ENCODE assay signal across 8 mouse cellular contexts in the genomic region with DNA sequence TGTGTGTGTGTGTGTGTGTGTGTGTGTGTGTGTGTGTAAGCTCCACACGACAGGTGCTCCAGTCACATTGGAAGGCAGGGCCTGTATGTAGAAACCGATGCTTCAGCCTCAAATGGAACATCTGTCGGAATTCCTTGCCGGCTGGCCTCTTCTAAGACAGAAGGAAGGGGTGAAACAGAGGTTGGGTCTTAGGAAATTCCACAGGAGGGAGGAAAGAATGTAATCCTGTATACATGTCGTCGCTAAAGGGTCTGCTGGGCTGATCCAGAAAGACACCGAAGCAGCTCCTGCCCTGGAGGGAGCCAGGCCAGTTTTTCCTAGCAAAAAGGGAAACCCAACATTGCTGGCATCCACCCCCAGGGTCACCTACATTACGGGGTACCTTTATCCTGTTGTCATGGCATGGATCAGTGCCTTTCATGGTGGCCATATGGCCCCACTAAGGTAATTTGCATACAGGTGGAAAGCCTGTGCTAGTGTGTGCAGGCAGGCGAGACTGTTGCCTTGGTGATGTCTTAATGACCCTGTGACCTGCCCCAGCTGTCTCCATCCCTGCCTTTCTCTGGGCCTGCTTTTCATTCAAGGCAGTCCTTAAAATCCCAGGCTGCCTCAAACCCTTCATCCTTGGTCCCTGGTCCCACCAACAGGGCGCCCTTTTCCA. TPM values are rescaled to one million over a fixed set of nuclear protein-coding genes. Genes with fewer than 3 reads are reported as not detected.
A peak's percentile ranks its signal among the peaks of the same experiment; 100 is the strongest.
DNase-seq lines count a peak whose midpoint lies in the region; ATAC-seq and TF ChIP-seq lines count a peak whose summit lies in the region.

No protein-coding gene starts in this region.

- no peak overlapping the region for H3K4me2 ChIP-seq in hindbrain, embryonic 16.5 days (ENCODE audit: low read length)
- H3K4me2 ChIP-seq in liver, embryonic 14.5 days (ENCODE audit: low read depth): peak overlapping the region; percentile 98

- TF ChIP-seq EP300 in liver, embryonic 14.5 days (IDR thresholded peaks at IDR 0.05; ENCODE audit: low read depth): no peak

- H3K9ac ChIP-seq in hindbrain, embryonic 16.5 days (ENCODE audit: low read depth, low read length): no peak overlapping the region
- peak overlapping the region; percentile 95 for H3K9ac ChIP-seq in liver, embryonic 14.5 days (replicated peaks)

- H3K9me3 ChIP-seq in hindbrain, embryonic 16.5 days (ENCODE audit: control insufficient read depth, low read length): no peaks in the 10 kb centered on the region
- no peaks in the 10 kb centered on the region for H3K9me3 ChIP-seq in liver, embryonic 14.5 days (ENCODE audit: control insufficient read depth, low read length)

- H3K36me3 ChIP-seq in thymus, adult 2 months (ENCODE audit: control insufficient read depth, insufficient read depth, low read length): peaks cover 25% of the 10 kb centered on the region
- peaks cover 8% of the 10 kb centered on the region; the same call in 1 of the 2 replicates for H3K36me3 ChIP-seq in hindbrain, embryonic 16.5 days (ENCODE audit: control insufficient read depth, insufficient read depth, low read length)
- H3K36me3 ChIP-seq in liver, embryonic 14.5 days (replicated peaks; ENCODE audit: control insufficient read depth, insufficient read depth, low read depth): peaks cover 73% of the 10 kb centered on the region
- peaks cover 21% of the 10 kb centered on the region for H3K36me3 ChIP-seq in spleen, adult 2 months (ENCODE audit: control insufficient read depth, insufficient read depth, low read length)

- peak; percentile 57 for ATAC-seq in hindbrain, embryonic 16.5 days
- ATAC-seq in liver, embryonic 14.5 days (ENCODE audit: insufficient read depth): no peak

- peak overlapping the region; percentile 31 for H3K27ac ChIP-seq in thymus, adult 2 months (ENCODE audit: control insufficient read depth, insufficient read depth, low read length)
- peak overlapping the region; percentile 7 for H3K27ac ChIP-seq in hindbrain, embryonic 16.5 days (ENCODE audit: low read depth, low read length)
- peak overlapping the region; percentile 90 for H3K27ac ChIP-seq in liver, embryonic 14.5 days
- H3K27ac ChIP-seq in spleen, adult 2 months (ENCODE audit: insufficient read depth, low read length): peak overlapping the region; percentile 89

- TF ChIP-seq POLR2A in thymus, adult 2 months (IDR thresholded peaks at IDR 0.05; ENCODE audit: control insufficient read depth, extremely low read depth, insufficient read depth, low read length, poor library complexity): no peak
- TF ChIP-seq POLR2A in spleen, adult 2 months (IDR thresholded peaks at IDR 0.05; ENCODE audit: low read depth, low read length): no peak

- no peak overlapping the region for H3K4me3 ChIP-seq in thymus, adult 2 months (ENCODE audit: control insufficient read depth, insufficient read depth, low read length)
- no peak overlapping the region for H3K4me3 ChIP-seq in hindbrain, embryonic 16.5 days (ENCODE audit: low read length)
- peak overlapping the region; percentile 45 to 78 for H3K4me3 ChIP-seq in liver, embryonic 14.5 days (ENCODE audit: insufficient read depth in 1 of 2, low read depth in 2 of 2, low read length in 2 of 2)
- no peak overlapping the region for H3K4me3 ChIP-seq in spleen, adult 2 months (ENCODE audit: extremely low read depth, insufficient read depth, insufficient read length)

- no peak for TF ChIP-seq CTCF in thymus, adult 2 months (IDR thresholded peaks at IDR 0.05; ENCODE audit: borderline replicate concordance, control insufficient read depth, extremely low read depth, insufficient read depth, low read length, poor library complexity)
- no peak for TF ChIP-seq CTCF in liver, embryonic 14.5 days (IDR thresholded peaks at IDR 0.05; ENCODE audit: low read depth)
- TF ChIP-seq CTCF in spleen, adult 2 months (IDR thresholded peaks at IDR 0.05; ENCODE audit: extremely low read depth, insufficient read depth, insufficient read length, insufficient replicate concordance): no peak

- 83% methylated on average over 10 of the region's 10 CpGs for WGBS in thymus, adult 2 months
- WGBS in hindbrain, embryonic 16.5 days: 15% methylated on average over 10 of the region's 10 CpGs
- 85% methylated on average over 10 of the region's 10 CpGs for whole genome bisulfite sequencing in liver, embryonic 14.5 days (ENCODE audit: insufficient replicate concordance)
- 78% methylated on average over 10 of the region's 10 CpGs for WGBS in spleen, adult 2 months

- DNase-seq in thymus, adult 2 months: no peak
- no peak for DNase-seq in thymus, postnatal 25 days
- no peak for DNase-seq in liver, embryonic 14.5 days (ENCODE audit: low read depth in 3 of 3, low spot score in 3 of 3)
- peak; percentile 78 for DNase-seq in spleen, adult 2 months (ENCODE audit: low read depth in 1 of 2, low spot score in 2 of 2)
- DNase-seq in cerebellum, postnatal 36 days: no peak
- no peak for DNase-seq in layer of hippocampus, adult 9-10 months (ENCODE audit: low spot score)
- no peak for DNase-seq in left cerebral cortex, adult 9 months (ENCODE audit: low spot score in 2 of 2)

- no peaks in the 10 kb centered on the region for H3K27me3 ChIP-seq in thymus, adult 2 months (ENCODE audit: control insufficient read depth, insufficient read depth, low read length)
- no peaks in the 10 kb centered on the region for H3K27me3 ChIP-seq in hindbrain, embryonic 16.5 days (replicated peaks; ENCODE audit: control insufficient read depth, insufficient read depth, low read length)
- H3K27me3 ChIP-seq in liver, embryonic 14.5 days (ENCODE audit: control insufficient read depth, insufficient read depth, low read length): no peaks in the 10 kb centered on the region
- H3K27me3 ChIP-seq in spleen, adult 2 months (ENCODE audit: control insufficient read depth, insufficient read depth, low read length): no peaks in the 10 kb centered on the region

- peaks cover 37% of the 10 kb centered on the region for H3K4me1 ChIP-seq in thymus, adult 2 months (replicated peaks; ENCODE audit: control insufficient read depth, insufficient read depth, low read length)
- H3K4me1 ChIP-seq in hindbrain, embryonic 16.5 days (ENCODE audit: control insufficient read depth, insufficient read depth, low read depth, low read length): peaks cover 25% of the 10 kb centered on the region
- peaks cover 27 to 33% of the 10 kb centered on the region in 2 experiments for H3K4me1 ChIP-seq in liver, embryonic 14.5 days (replicated peaks; ENCODE audit: control insufficient read depth in 2 of 2, insufficient read depth in 2 of 2, low read length in 1 of 2)
- H3K4me1 ChIP-seq in spleen, adult 2 months (ENCODE audit: control insufficient read depth, insufficient read depth, insufficient read length): peaks cover 30% of the 10 kb centered on the region; the same call in 1 of the 2 replicates

RNA-seq across cellular contexts. Expression of a gene that starts 3.4 kb away (rescaled TPM):
- 8.3 and 8.7 TPM in 2 replicates for polyA plus RNA-seq in thymus, adult 2 months (2012; rRNA removed)
- 8.0 and 9.8 TPM in 2 replicates for polyA plus RNA-seq in hindbrain, embryonic 16.5 days (2015; fragmentation: Nextera tagmentation; extraction: Ambion mirVana)
- polyA plus RNA-seq in liver, embryonic 14.5 days (2012; rRNA removed): 2.2 TPM in 2 replicates
- 1.3 and 1.4 TPM in 2 replicates for polyA plus RNA-seq in liver, embryonic 14.5 days (2014; fragmentation: Nextera tagmentation; extraction: Ambion mirVana)
- polyA plus RNA-seq in spleen, adult 2 months (2012; rRNA removed): 2.4 and 2.6 TPM in 2 replicates

RNA-seq across cellular contexts. Expression of a gene that starts 3.7 kb away (rescaled TPM):
- 121 and 150 TPM in 2 replicates for polyA plus RNA-seq in thymus, adult 2 months (2012; rRNA removed)
- 22.8 and 29.6 TPM in 2 replicates for polyA plus RNA-seq in hindbrain, embryonic 16.5 days (2015; fragmentation: Nextera tagmentation; extraction: Ambion mirVana)
- 156 and 166 TPM in 2 replicates for polyA plus RNA-seq in liver, embryonic 14.5 days (2012; rRNA removed)
- 184 and 209 TPM in 2 replicates for polyA plus RNA-seq in liver, embryonic 14.5 days (2014; fragmentation: Nextera tagmentation; extraction: Ambion mirVana)
- 85.6 and 103 TPM in 2 replicates for polyA plus RNA-seq in spleen, adult 2 months (2012; rRNA removed)

RNA-seq across cellular contexts. Expression of a gene that starts 10.6 kb away (rescaled TPM):
- polyA plus RNA-seq in thymus, adult 2 months (2012; rRNA removed): 45.6 and 52.5 TPM in 2 replicates
- 11.1 and 11.3 TPM in 2 replicates for polyA plus RNA-seq in hindbrain, embryonic 16.5 days (2015; fragmentation: Nextera tagmentation; extraction: Ambion mirVana)
- 11.0 and 12.4 TPM in 2 replicates for polyA plus RNA-seq in liver, embryonic 14.5 days (2012; rRNA removed)
- 2.7 and 3.0 TPM in 2 replicates for polyA plus RNA-seq in liver, embryonic 14.5 days (2014; fragmentation: Nextera tagmentation; extraction: Ambion mirVana)
- polyA plus RNA-seq in spleen, adult 2 months (2012; rRNA removed): 31.2 and 35.1 TPM in 2 replicates

RNA-seq across cellular contexts. Expression of a gene that starts 16.4 kb away (rescaled TPM):
- polyA plus RNA-seq in thymus, adult 2 months (2012; rRNA removed): 45.7 and 52.7 TPM in 2 replicates
- 35.2 and 36.1 TPM in 2 replicates for polyA plus RNA-seq in hindbrain, embryonic 16.5 days (2015; fragmentation: Nextera tagmentation; extraction: Ambion mirVana)
- polyA plus RNA-seq in liver, embryonic 14.5 days (2012; rRNA removed): 19.5 and 20.0 TPM in 2 replicates
- polyA plus RNA-seq in liver, embryonic 14.5 days (2014; fragmentation: Nextera tagmentation; extraction: Ambion mirVana): 13.1 and 17.0 TPM in 2 replicates
- 24.3 and 41.3 TPM in 2 replicates for polyA plus RNA-seq in spleen, adult 2 months (2012; rRNA removed)

RNA-seq across cellular contexts. Expression of a gene that starts 30.6 kb away (rescaled TPM):
- polyA plus RNA-seq in thymus, adult 2 months (2012; rRNA removed): 108 and 135 TPM in 2 replicates
- 86.6 and 92.7 TPM in 2 replicates for polyA plus RNA-seq in hindbrain, embryonic 16.5 days (2015; fragmentation: Nextera tagmentation; extraction: Ambion mirVana)
- polyA plus RNA-seq in liver, embryonic 14.5 days (2012; rRNA removed): 105 and 125 TPM in 2 replicates
- polyA plus RNA-seq in liver, embryonic 14.5 days (2014; fragmentation: Nextera tagmentation; extraction: Ambion mirVana): 129 and 153 TPM in 2 replicates
- polyA plus RNA-seq in spleen, adult 2 months (2012; rRNA removed): 60.1 and 80.5 TPM in 2 replicates

Comparison
In these comparisons a context has a peak if more than half of its experiments do, and no peak if none do; other contexts are left out.
1. DNase-seq: peak in spleen, adult 2 months (2 of 2); none in thymus, adult 2 months (single experiment), thymus, postnatal 25 days (single experiment), liver, embryonic 14.5 days (0 of 3), cerebellum, postnatal 36 days (0 of 2), layer of hippocampus, adult 9-10 months (single experiment) and left cerebral cortex, adult 9 months (0 of 2).
2. H3K27ac ChIP-seq: peak in every context shown above with its lines; median percentile 90 in liver, embryonic 14.5 days; 89 in spleen, adult 2 months; 31 in thymus, adult 2 months; 7 in hindbrain, embryonic 16.5 days.
3. H3K4me3 ChIP-seq: peak in liver, embryonic 14.5 days (2 of 2); none in thymus, adult 2 months (single experiment), hindbrain, embryonic 16.5 days (single experiment) and spleen, adult 2 months (single experiment).